Mouse (Mus musculus) C2C12 (cell line): ENCODE data around the gene Rpl12.

ENCODE experiments used
- CTCF ChIP-seq: IDR thresholded peaks from one replicate; pipeline ENCODE4 v1.5.1; 2011; ENCODE audit not compliant: control insufficient read depth, insufficient read depth, insufficient read length
- MAX ChIP-seq: IDR thresholded peaks from one replicate; pipeline ENCODE4 v1.6.1; 2011; ENCODE audit warnings: mild to moderate bottlenecking, control low read depth
- MYOG ChIP-seq: IDR thresholded peaks from one replicate; pipeline ENCODE4 v1.6.1; 2011; ENCODE audit not compliant: control insufficient read depth, insufficient read length; ENCODE audit errors: extremely low read depth
- USF1 ChIP-seq: IDR thresholded peaks from one replicate; pipeline ENCODE4 v1.6.1; 2011; ENCODE audit warnings: low read depth, mild to moderate bottlenecking, control low read depth, moderate library complexity

- TF ChIP-seq CTCF (no peak), USF1 (no peak), MAX (no peak), MYOG (no peak)
These were observed 9.9 kb downstream of the Rpl12 start for GRCm38 (mm10) chr2:32971235-32971634.
